Mouse (Mus musculus) liver, adult 10 weeks (tissue): Measurements from ENCODE around the gene Rufy4. TPM values are rescaled to one million over a fixed set of nuclear protein-coding genes. Genes with fewer than 3 reads are reported as not detected.

Experiments used
- polyA plus RNA-seq: library from polyadenylated mRNA; stranded (reverse); fragments of 350-450 nt; fragmentation: Illumina TruSeq; extraction: RNeasy Lipid Tissue Mini Kit (QIAGEN cat#74804); gene quantifications from one replicate; pipeline ENCODE4 v1.2.3, GENCODE M21; 2014; ENCODE audit warnings: low read depth, low replicate concordance

The Rufy4 gene
- polyA plus RNA-seq: not detected

GRCm38 (mm10) chr1:74124991-74125552 is at the start of gene Rufy4:
TSS of gene Rufy4 (plus strand) at chr1:74125541.

DNA sequence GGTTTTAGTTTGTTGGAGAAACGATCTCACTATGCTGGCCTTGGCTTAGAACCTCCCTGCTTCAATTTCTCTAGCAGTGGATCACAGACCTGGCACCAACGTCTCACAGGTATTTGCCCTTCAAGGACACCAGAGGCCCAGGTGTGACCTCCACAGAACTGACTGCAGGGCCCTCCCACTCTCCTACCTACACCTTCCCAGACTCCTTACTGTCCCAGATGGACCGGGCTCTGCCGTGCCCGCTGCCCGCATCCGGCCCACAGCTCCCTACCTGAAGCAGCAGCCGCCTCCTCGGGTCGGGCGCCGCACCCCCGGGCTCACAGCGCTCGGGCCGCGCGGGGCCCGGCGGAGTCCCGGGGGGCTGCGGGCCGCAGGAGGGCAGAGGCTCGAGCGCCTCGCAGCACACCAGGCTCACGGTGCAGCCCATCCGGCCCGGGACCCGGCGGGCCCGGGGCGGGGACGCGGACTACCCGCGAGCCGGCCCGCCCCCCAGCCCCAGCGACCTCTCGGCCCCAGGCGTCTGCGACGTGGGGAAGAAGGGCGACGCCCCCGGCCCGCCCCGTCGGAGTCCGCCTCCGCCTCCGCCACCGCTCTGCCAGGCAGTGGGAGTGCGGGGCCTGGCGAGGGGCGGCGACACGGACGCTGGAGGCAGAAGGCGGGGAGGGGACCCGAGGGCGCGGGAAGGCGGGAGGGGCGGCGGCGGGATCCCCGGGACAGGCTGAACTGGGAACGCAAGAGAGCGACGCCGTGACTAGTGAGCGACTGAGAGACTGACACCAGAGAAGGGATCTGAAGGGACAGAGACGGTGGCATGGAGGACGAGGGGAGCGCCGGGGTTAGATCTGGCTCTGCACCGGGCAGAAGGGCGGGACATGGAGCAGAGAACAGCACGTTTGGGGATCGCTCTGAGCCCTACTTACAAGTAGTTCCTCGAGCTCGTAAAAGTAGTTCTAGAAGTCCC is 1.0 kb upstream of the Rufy4 start, which contains the start of gene Tns1:
Gene Tns1 (minus strand): TSS at position 429 of the 961 bp plus-strand sequence.

DNA sequence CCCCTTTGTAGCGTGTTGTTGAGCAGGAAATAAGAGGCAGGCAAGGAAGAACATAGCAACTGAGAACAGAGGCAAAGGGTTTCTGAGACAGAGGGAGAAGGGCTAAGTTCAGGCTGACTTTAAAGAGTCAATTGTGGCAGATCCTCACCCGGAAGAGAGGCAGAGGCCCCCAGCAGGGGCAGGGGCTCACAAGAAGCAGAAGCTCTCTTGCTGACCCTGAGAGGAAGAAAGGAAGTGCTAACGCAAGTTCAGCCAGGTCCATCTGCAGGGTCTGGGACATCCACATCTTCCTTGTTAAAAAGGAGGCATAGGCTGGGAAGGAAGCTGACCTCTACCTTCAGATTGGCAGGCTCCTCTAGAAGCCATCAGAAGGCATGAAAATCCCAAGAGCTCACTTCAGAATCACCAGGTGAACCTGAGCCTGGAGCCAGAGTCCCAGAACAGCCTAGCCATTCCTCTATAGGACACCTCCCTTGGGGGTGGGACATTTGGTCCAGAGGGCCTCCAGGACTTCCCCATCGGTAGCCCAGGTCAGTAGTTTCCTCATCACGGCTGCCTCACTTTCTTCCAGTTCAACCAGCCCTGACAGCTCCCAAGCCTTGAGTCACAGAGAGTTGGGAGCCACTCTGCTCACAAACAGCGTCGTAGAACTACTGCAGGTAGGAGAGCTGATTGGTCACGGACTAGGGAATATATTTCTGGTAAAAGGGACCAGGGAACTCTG is 28.3 kb downstream of the Rufy4 start, which contains the start of gene Cxcr2:
Gene Cxcr2 (plus strand): TSS at position 529 of the 724 bp plus-strand sequence.

GRCm38 (mm10) chr1:74194445-74194844 is 69.1 kb downstream of the Rufy4 start, which contains the start of gene Cxcr1:
TSS of gene Cxcr1 (minus strand) at chr1:74194631.

Other genes starting within 250 kb of the Rufy4 start
- 7.4 TPM for gene Tns1, start 1.1 kb upstream of the Rufy4 start, polyA plus RNA-seq
- not detected for gene Cxcr2, start 28.4 kb downstream of the Rufy4 start, polyA plus RNA-seq
- gene Cxcr1, start 69.1 kb downstream of the Rufy4 start, polyA plus RNA-seq: not detected
- gene Arpc2, start 110.5 kb downstream of the Rufy4 start, polyA plus RNA-seq: 208 TPM
- gene Gpbar1, start 153.0 kb downstream of the Rufy4 start, polyA plus RNA-seq: not detected
- gene Aamp, start 159.2 kb downstream of the Rufy4 start, polyA plus RNA-seq: 7.8 TPM
- gene Pnkd, start 159.4 kb downstream of the Rufy4 start, polyA plus RNA-seq: 11.1 TPM
- gene Tmbim1, start 180.1 kb downstream of the Rufy4 start, polyA plus RNA-seq: 21.5 TPM
- not detected for gene Catip, start 236.6 kb downstream of the Rufy4 start, polyA plus RNA-seq
- 1.7 TPM for gene Slc11a1, start 249.7 kb downstream of the Rufy4 start, polyA plus RNA-seq